9 mouse cellular contexts compared by ENCODE assay signal in genomic region chr1:171672854-171673475, GRCm38 (mm10). TPM values are rescaled to one million over a fixed set of nuclear protein-coding genes. Genes with fewer than 3 reads are reported as not detected.
DNase-seq lines count a peak whose midpoint lies in the region; ATAC-seq lines count a peak whose summit lies in the region.
"Had no signal": no experiment of that assay in that cellular context is flagged by ENCODE, and none has a peak within 500 bp of the region (broad histone marks: within the 10 kb centered on the region; RNA-seq: fewer than 3 reads in every experiment).

No protein-coding gene starts in this region.

- no peaks in the 10 kb centered on the region for H3K27me3 ChIP-seq in heart, embryonic 12.5 days (replicated peaks)
- H3K27me3 ChIP-seq: midbrain, embryonic 15.5 days had no signal

- H3K4me2 ChIP-seq in heart, embryonic 12.5 days, result no peak overlapping the region
- H3K4me2 ChIP-seq: midbrain, embryonic 15.5 days had no signal

- no peak overlapping the region for H3K4me3 ChIP-seq in heart, embryonic 12.5 days
- H3K4me3 ChIP-seq: midbrain, embryonic 15.5 days had no signal

- H3K9ac ChIP-seq in heart, embryonic 12.5 days, result no peak overlapping the region
- H3K9ac ChIP-seq: midbrain, embryonic 15.5 days had no signal

- 71% methylated on average over 5 of the region's 5 CpGs for WGBS in heart, embryonic 12.5 days

- H3K36me3 ChIP-seq in heart, embryonic 12.5 days, result no peaks in the 10 kb centered on the region
- H3K36me3 ChIP-seq: midbrain, embryonic 15.5 days had no signal

- peak; percentile 93 for DNase-seq in heart, adult 11 months
- peak; percentile 90 for DNase-seq in cerebellum, postnatal 14 days
- DNase-seq in layer of hippocampus, postnatal 36 days, result peak; percentile 41 to 54
- DNase-seq in right cerebral cortex, postnatal 25 days, result peak; percentile 34
- no peak for DNase-seq in testis, postnatal 10 days (ENCODE audit: low spot score)
- no peak for DNase-seq in spleen, postnatal 14 days (ENCODE audit: low spot score in 2 of 2)
- no peak for DNase-seq in c-Kit-positive CD71-positive TER-119-positive erythroid progenitor cells, embryonic 14.5 days (ENCODE audit: low spot score)

- H3K4me1 ChIP-seq in heart, embryonic 12.5 days (replicated peaks), result no peaks in the 10 kb centered on the region
- H3K4me1 ChIP-seq: midbrain, embryonic 15.5 days had no signal

- no peaks in the 10 kb centered on the region for H3K9me3 ChIP-seq in heart, embryonic 12.5 days (replicated peaks)
- H3K9me3 ChIP-seq: midbrain, embryonic 15.5 days had no signal

- no peak for ATAC-seq in heart, embryonic 12.5 days (ENCODE audit: insufficient number of reproducible peaks, low FRiP score)
- ATAC-seq: midbrain, embryonic 15.5 days had no signal

- H3K27ac ChIP-seq in heart, embryonic 12.5 days (ENCODE audit: poor library complexity, severe bottlenecking), result no peak overlapping the region
- H3K27ac ChIP-seq: midbrain, embryonic 15.5 days had no signal

RNA-seq across cellular contexts. Expression of gene Cd48, which starts 8.8 kb away (rescaled TPM):
- polyA plus RNA-seq in heart, embryonic 12.5 days (2016; fragmentation: Nextera tagmentation; extraction: Ambion mirVana), result 0.69 and 0.86 TPM in 2 replicates
- total RNA-seq in layer of hippocampus, postnatal 36 days (2021), result under 1 TPM in 1 of 2 experiments, not detected in 1; 0.77 TPM

RNA-seq across cellular contexts. Expression of gene Slamf7, which starts 20.1 kb away (rescaled TPM):
- not detected in 2 replicates for polyA plus RNA-seq in heart, embryonic 12.5 days (2016; fragmentation: Nextera tagmentation; extraction: Ambion mirVana)
- not detected for total RNA-seq in layer of hippocampus, postnatal 36 days (2021)
- polyA plus RNA-seq: midbrain, embryonic 15.5 days had no signal

Comparison
In these comparisons a context has a peak if more than half of its experiments do, and no peak if none do; other contexts are left out.
1. DNase-seq: peak in heart, adult 11 months (single experiment), cerebellum, postnatal 14 days (2 of 2), layer of hippocampus, postnatal 36 days (2 of 2) and right cerebral cortex, postnatal 25 days (single experiment); none in testis, postnatal 10 days (single experiment), spleen, postnatal 14 days (0 of 2) and c-Kit-positive CD71-positive TER-119-positive erythroid progenitor cells, embryonic 14.5 days (single experiment).